Mouse (Mus musculus) embryonic stem cell, embryonic (primary cell): ENCODE data around the gene Higd1a.

Source experiments
- CTCF ChIA-PET, 4 experiments: fragments of 300-600 bp in 2 of 4; fragments of 350-600 bp in 2 of 4; sonication (Branson Sonifier 250); formaldehyde crosslinking; loops; one replicate each; lab custom pipeline; 2022; ENCODE audit warnings: inconsistent platforms in 2 of 4; lab: Charles Lee
- POLR2A ChIA-PET, 4 experiments: fragments of 300-600 bp in 2 of 4; fragments of 350-600 bp in 2 of 4; sonication (Branson Sonifier 250); formaldehyde crosslinking; loops; one replicate each; lab custom pipeline; 2022; ENCODE audit warnings: antibody characterized with exemption in 4 of 4, inconsistent platforms in 1 of 4; lab: Charles Lee

The Higd1a gene

GRCm38 (mm10) chr9:121858153-121858488 is at the start of gene Higd1a:
Higd1a (minus strand) TSS chr9:121858362.
- CTCF ChIA-PET = interaction anchor here in 2 of 4 experiments (0.9 to 1.6 kb wide), 4 partner anchors 12 to 381 kb away, joined by 3 to 14 read pairs (median 4); no protein-coding TSS in a partner anchor
- POLR2A ChIA-PET = interaction anchor here (0.6 to 1.9 kb wide), 46 partner anchors 9 to 1094 kb away, joined by 3 to 33 read pairs (median 4); partner anchors contain the start of genes Ss18l2 (in 3 of the 4), Nktr (in 2 of the 4), Vipr1 (in 2 of the 4) and Ano10 (in 1 of the 4)

- ChIA-PET CTCF (interaction anchor here in 2 of 4 experiments (0.7 to 1.1 kb wide), 4 partner anchors 21 to 77 kb away, joined by 3 read pairs; no protein-coding TSS in a partner anchor), POLR2A (interaction anchor here in 1 of 4 experiments (0.5 to 1.0 kb wide), 2 partner anchors 12 to 572 kb away, joined by 3 to 4 read pairs; no protein-coding TSS in a partner anchor)
These were observed 49.4 kb upstream of the Higd1a start for GRCm38 (mm10) chr9:121907356-121908070.

DNA sequence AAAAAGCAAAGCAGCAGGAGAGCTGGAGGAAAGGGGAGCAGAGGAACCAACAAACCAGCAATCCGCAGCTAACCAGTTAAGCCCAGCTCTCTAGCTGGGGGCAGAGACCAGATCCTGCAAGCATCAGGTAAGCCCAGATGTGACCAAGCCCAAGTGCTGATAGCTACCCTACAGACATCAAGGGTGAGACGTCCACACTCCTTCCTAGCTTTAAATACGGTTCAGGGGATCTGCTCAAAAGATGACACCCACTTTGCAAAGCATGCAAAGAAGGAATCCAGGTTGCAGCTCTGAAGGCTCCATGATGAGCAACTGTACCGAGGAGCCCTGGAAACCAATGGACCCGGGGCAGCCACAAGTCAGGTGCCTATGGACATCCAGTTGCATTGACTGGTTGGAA is 48.3 kb upstream of the Higd1a start:
- POLR2A ChIA-PET = no interaction called here
- CTCF ChIA-PET = no interaction called here

- POLR2A ChIA-PET = no interaction called here
- CTCF ChIA-PET = no interaction called here
These were observed 47.5 kb upstream of the Higd1a start for GRCm38 (mm10) chr9:121905556-121906185.

- ChIA-PET POLR2A (no interaction called here), CTCF (interaction anchor here in 1 of 4 experiments (0.6 kb wide), 1 partner anchor 74 kb away, joined by 5 read pairs; no protein-coding TSS in a partner anchor)
These were observed 46.8 kb upstream of the Higd1a start for GRCm38 (mm10) chr9:121904946-121905345.

DNA sequence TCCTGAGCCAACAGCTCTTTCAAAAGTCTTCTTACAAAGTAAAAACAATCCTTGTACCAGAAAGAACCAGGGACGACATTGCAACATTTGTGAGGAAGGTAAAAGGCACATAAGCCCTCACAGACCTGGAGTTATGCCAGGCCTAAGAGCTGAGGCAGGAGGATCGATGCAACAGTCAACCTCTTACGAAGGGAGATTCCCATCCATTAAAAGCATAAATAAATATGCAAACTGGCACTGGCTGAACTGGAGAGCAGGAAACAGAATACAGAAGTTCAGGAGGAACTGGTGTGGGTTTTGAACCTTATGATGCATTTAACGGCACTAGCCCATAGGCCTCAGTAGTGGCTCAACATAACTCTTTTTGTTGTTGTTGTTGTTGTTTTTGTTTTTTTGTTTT is 46.2 kb upstream of the Higd1a start:
- CTCF ChIA-PET = interaction anchor here in 1 of 4 experiments (0.6 kb wide), 1 partner anchor 74 kb away, joined by 5 read pairs; no protein-coding TSS in a partner anchor
- POLR2A ChIA-PET = no interaction called here

- CTCF ChIA-PET = no interaction called here
- POLR2A ChIA-PET = interaction anchor here in 1 of 4 experiments (1.4 kb wide), 1 partner anchor 10 kb away, joined by 3 read pairs; no protein-coding TSS in a partner anchor
These were observed 45.5 kb upstream of the Higd1a start for GRCm38 (mm10) chr9:121903476-121904305.

DNA sequence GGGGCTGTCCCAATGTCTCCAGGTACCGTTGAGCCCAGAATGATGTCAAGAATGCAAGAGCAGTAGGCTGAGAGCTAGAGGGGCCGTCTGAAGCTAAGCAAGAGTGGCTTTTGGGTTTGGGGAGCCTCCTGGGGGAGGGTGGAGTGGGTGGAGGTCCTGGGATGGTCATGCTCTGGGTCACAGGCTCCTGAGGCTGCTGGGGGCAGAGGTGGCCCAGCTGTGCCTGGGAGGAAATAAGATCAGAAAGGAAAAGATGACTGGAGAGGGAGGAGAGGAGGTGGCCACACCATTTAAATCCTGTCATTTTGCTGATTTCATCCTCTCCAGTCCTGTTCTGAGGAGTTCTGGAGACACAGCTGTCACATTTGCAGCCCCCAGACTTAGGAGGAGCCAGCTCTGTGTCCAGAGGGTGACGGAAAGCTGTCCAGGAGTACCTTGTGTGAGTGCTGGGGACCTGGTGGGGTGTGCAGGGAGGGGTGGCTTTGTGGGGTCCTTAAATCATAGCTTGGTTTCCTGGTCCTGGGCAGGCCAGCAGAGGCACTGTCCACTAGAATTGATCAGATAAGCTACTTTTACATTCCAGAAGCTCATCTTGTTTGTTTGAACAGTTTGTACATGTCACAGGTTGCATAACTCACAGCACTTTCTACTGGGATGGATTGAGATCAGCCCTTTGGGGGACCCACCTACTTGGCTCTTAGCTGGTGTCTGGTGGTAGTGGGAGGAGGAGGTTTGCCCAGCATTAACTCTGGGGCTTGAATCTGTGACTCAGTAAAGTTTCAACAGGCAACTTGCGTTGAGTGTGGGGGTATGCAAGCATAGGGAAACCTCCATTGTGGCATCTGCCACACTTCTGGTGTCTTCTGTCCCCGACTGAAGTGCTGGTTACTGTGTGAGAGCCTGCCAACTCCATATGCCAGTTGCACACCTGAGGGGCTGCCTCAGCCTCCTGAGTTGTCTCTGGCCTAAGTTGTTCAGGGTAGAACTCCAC is 43.8 kb upstream of the Higd1a start:
- ChIA-PET CTCF (interaction anchor here in 2 of 4 experiments (0.5 to 1.4 kb wide), 2 partner anchors 26 to 71 kb away, joined by 4 to 9 read pairs; no protein-coding TSS in a partner anchor), POLR2A (interaction anchor here in 1 of 4 experiments (0.9 to 1.4 kb wide), 2 partner anchors 8 to 183 kb away, joined by 3 read pairs; no protein-coding TSS in a partner anchor)

DNA sequence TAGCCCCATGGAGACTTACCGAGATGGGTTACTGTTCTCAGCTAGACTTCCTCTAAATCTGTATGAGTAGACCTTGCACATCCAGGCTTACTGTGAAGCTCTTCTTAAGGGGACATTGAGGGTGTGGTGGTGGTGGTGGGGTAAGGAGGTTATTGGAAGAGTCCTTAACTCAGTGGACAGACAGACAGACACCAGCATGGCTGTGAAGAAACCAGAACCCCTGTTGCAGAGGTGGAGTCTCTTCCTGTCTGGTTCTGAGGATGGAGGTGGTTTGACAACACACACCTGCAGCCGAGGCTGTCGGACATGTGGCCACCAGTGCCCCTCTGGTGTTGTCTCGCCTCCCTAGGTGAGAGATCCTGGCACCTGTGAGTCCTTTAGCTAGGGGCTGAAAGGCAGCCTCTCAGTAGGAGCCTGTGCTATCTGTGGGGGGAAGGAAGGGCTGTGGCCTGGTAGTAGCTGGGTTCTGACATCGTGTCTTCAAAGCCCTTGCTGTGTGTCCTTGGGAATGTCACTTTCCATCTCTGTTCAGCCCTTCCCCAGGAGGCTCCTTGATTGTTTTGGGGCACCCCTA is 42.2 kb upstream of the Higd1a start:
- CTCF ChIA-PET = interaction anchor here in 2 of 4 experiments (0.7 kb wide), 2 partner anchors 119 to 323 kb away, joined by 5 to 7 read pairs; no protein-coding TSS in a partner anchor
- POLR2A ChIA-PET = no interaction called here

DNA sequence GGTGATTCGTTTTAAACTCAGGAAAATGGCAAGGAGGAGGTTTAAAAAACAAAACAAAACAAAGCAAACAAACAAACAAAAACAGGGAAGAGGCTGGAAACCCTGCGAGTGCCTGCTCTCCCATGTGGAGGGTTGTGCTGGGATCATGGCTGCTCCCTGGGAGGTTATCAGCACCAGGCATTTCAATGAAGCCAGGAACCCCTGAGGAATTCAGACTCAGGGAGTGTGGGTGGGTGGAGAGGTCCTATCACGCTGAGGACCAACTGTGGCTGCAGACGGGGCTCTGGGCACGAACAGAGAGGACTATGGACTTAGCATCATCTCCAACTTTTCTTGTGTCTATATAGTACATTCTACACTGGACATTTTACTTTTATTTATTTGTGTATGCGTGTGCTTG is 41.1 kb upstream of the Higd1a start:
- CTCF ChIA-PET = interaction anchor here in 1 of 4 experiments (0.6 to 0.7 kb wide), 2 partner anchors 37 to 118 kb away, joined by 3 to 7 read pairs; no protein-coding TSS in a partner anchor
- POLR2A ChIA-PET = no interaction called here

- ChIA-PET CTCF (interaction anchor here in 3 of 4 experiments (0.6 to 0.7 kb wide), 3 partner anchors 18 to 747 kb away, joined by 3 to 6 read pairs (median 3); no protein-coding TSS in a partner anchor), POLR2A (no interaction called here)
These were observed 40.1 kb upstream of the Higd1a start, which contains the start of gene Ackr2 for GRCm38 (mm10) chr9:121898245-121898644. Ackr2 (plus strand) TSS chr9:121898355.

- ChIA-PET POLR2A (no interaction called here), CTCF (no interaction called here)
These were observed 38.7 kb upstream of the Higd1a start for GRCm38 (mm10) chr9:121896820-121897219.

DNA sequence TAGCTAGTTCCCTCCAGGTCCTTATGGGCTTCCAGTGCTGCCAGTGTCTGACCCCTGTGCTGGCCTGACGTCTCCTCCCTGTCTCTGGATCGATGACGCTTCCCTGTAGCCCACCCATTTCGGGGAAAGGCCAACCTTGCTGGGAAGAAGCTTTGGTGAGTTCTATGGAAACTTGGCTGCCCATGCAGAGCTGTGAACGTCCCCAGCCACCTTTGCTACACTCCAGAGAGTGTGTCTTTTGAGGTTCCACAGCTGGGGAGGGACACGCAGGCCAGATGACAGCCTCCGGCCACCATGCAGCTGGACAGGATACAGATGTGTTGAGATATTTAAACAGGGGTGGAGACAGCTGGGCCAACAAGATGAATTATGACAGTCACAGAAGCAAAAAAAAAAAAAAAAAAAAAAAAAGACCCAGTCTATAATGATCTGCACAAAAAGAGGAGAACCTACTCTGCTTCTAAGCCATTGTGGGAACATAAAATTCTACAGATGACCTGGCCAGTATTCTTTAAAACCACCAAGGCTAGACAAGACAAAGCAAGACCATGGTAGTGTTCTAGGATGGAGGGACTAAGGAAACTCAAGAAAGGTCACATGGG is 37.3 kb upstream of the Higd1a start:
- ChIA-PET CTCF (interaction anchor here in 1 of 4 experiments (0.6 kb wide), 1 partner anchor 33 kb away, joined by 4 read pairs; no protein-coding TSS in a partner anchor), POLR2A (interaction anchor here in 1 of 4 experiments (1.4 kb wide), 1 partner anchor 38 kb away, joined by 7 read pairs; the partner anchor contains the start of gene Higd1a)

GRCm38 (mm10) chr9:121894447-121894846 is 36.3 kb upstream of the Higd1a start:
- ChIA-PET CTCF (interaction anchor here in 1 of 4 experiments (1.0 kb wide), 1 partner anchor 120 kb away, joined by 3 read pairs; no protein-coding TSS in a partner anchor), POLR2A (interaction anchor here in 2 of 4 experiments (1.3 to 1.4 kb wide), 2 partner anchors 8 to 37 kb away, joined by 3 to 7 read pairs; partner anchors contain the start of gene Higd1a (in 1 of the 2))

GRCm38 (mm10) chr9:121892057-121892687 is 34.0 kb upstream of the Higd1a start:
- CTCF ChIA-PET = interaction anchor here in 1 of 4 experiments (1.8 to 2.4 kb wide), 2 partner anchors 11 to 46 kb away, joined by 5 to 13 read pairs; no protein-coding TSS in a partner anchor
- POLR2A ChIA-PET = no interaction called here
